Mouse (Mus musculus) kidney, embryonic 14.5 days (tissue): ENCODE results near the gene Lysmd2. TPM values are rescaled to one million over a fixed set of nuclear protein-coding genes. Genes with fewer than 3 reads are reported as not detected.
"Not testable (repeated sequence)": the region's sequence is repeated elsewhere in the genome, so short reads cannot be mapped to it uniquely, and the experiment has no call there.

Source experiments
- ATAC-seq: fragments of 200-750 bp; cut with Nextera tagmentation; 2 replicates; pipeline ENCODE4 v1.8.0; 2017; ENCODE audit warnings: moderate number of reproducible peaks, mild to moderate bottlenecking, moderate TSS enrichment, moderate library complexity; ENCODE audit not compliant: low FRiP score, low TSS enrichment
- H3K27ac ChIP-seq: fragments of 300-500 bp; sonication (generic); 2 replicates; pipeline ENCODE4 v1.5.1; 2014; ENCODE audit warnings: low read depth, mild to moderate bottlenecking, low read length, moderate library complexity, mixed read lengths
- H3K27me3 ChIP-seq: fragments of 300-500 bp; sonication (generic); 2 replicates; pipeline ENCODE4 v1.6.1; 2014; ENCODE audit warnings: mild to moderate bottlenecking, low read length; ENCODE audit not compliant: control insufficient read depth, insufficient read depth
- H3K36me3 ChIP-seq: fragments of 300-500 bp; sonication (generic); 2 replicates; pipeline ENCODE4 v1.6.1; 2014; ENCODE audit warnings: low read length, mixed read lengths; ENCODE audit not compliant: control insufficient read depth, insufficient read depth
- H3K4me1 ChIP-seq: fragments of 300-500 bp; sonication (generic); 2 replicates; pipeline ENCODE4 v1.6.1; 2014; ENCODE audit warnings: low read length, mixed read lengths; ENCODE audit not compliant: control insufficient read depth, insufficient read depth
- H3K4me2 ChIP-seq: fragments of 300-500 bp; sonication (generic); replicated peaks from 2 replicates; pipeline ENCODE4 v1.6.1; 2014; ENCODE audit warnings: low read depth, mild to moderate bottlenecking, low read length
- H3K4me3 ChIP-seq: fragments of 300-500 bp; sonication (generic); 2 replicates; pipeline ENCODE4 v1.5.1; 2014; ENCODE audit warnings: mild to moderate bottlenecking, low read length
- H3K9ac ChIP-seq: fragments of 300-500 bp; sonication (generic); 2 replicates; pipeline ENCODE4 v1.6.1; 2014; ENCODE audit warnings: low read depth, mild to moderate bottlenecking, low read length, moderate library complexity
- H3K9me3 ChIP-seq: fragments of 300-500 bp; sonication (generic); 2 replicates; pipeline ENCODE4 v1.6.1; 2016; ENCODE audit warnings: low read length; ENCODE audit not compliant: control insufficient read depth
- WGBS: fragments of 180-500 bp; shearing (Covaris S2); extraction: QIAGEN DNeasy Blood & Tissue Kit; methylation state at CpG from one replicate; pipeline ENCODE4 v1.1.7; 2014; 5-methylcytosine and 5-hydroxymethylcytosine counted together
- polyA plus RNA-seq: library from polyadenylated mRNA; unstranded; fragments of >200 nt; fragmentation: Nextera tagmentation; extraction: Ambion mirVana; gene quantifications from 2 replicates; pipeline ENCODE4 v1.2.1, GENCODE M21; 2014

The Lysmd2 gene
- polyA plus RNA-seq, 1 experiment from 2014 or later = 36.2 TPM

- Histone ChIP-seq H3K27ac (no peak overlapping the region), H3K4me3 (no peak overlapping the region), H3K36me3 (no peaks in the 10 kb centered on the region), H3K27me3 (no peaks in the 10 kb centered on the region), H3K9me3 (no peaks in the 10 kb centered on the region), H3K4me2 (no peak overlapping the region), H3K4me1 (no peaks in the 10 kb centered on the region), H3K9ac (no peak overlapping the region)
- ATAC-seq = peak; percentile 64; the same call in 1 of the 2 replicates
- WGBS = 22% methylated on average over 3 of the region's 3 CpGs
Observed at GRCm38 (mm10) chr9:75645405-75645804, 19.9 kb downstream of the Lysmd2 start.

GRCm38 (mm10) chr9:75653981-75654911, 28.7 kb downstream of the Lysmd2 start:
- H3K4me2 ChIP-seq = no peak overlapping the region
- H3K36me3 ChIP-seq = no peaks in the 10 kb centered on the region
- no peaks in the 10 kb centered on the region for H3K27me3 ChIP-seq
- peak; percentile 44; the same call in 1 of the 2 replicates for ATAC-seq
- no peak overlapping the region for H3K9ac ChIP-seq
- H3K9me3 ChIP-seq = no peaks in the 10 kb centered on the region
- 34% methylated on average over 12 of the region's 12 CpGs for WGBS
- H3K4me1 ChIP-seq = peaks cover 5% of the 10 kb centered on the region; the same call in 1 of the 2 replicates
- H3K27ac ChIP-seq = no peak overlapping the region
- no peak overlapping the region for H3K4me3 ChIP-seq

GRCm38 (mm10) chr9:75656456-75656855, 30.9 kb downstream of the Lysmd2 start:
- not testable (repeated sequence) for H3K4me3 ChIP-seq, H3K36me3 ChIP-seq, ATAC-seq, H3K27me3 ChIP-seq, H3K27ac ChIP-seq, H3K9me3 ChIP-seq, H3K4me2 ChIP-seq, H3K4me1 ChIP-seq, H3K9ac ChIP-seq
- 84% methylated on average over 3 of the region's 3 CpGs for WGBS

GRCm38 (mm10) chr9:75660917-75661316, 35.4 kb downstream of the Lysmd2 start:
- Histone ChIP-seq H3K9me3 (no peaks in the 10 kb centered on the region), H3K4me1 (no peaks in the 10 kb centered on the region), H3K27ac (no peak overlapping the region), H3K27me3 (no peaks in the 10 kb centered on the region), H3K36me3 (no peaks in the 10 kb centered on the region), H3K4me3 (no peak overlapping the region), H3K9ac (no peak overlapping the region), H3K4me2 (no peak overlapping the region)
- 90% methylated on average over 8 of the region's 8 CpGs for WGBS
- no peak for ATAC-seq

GRCm38 (mm10) chr9:75665364-75665763, 39.8 kb downstream of the Lysmd2 start:
- no peaks in the 10 kb centered on the region for H3K27me3 ChIP-seq
- H3K27ac ChIP-seq = no peak overlapping the region
- H3K4me3 ChIP-seq = no peak overlapping the region
- no peak for ATAC-seq
- H3K36me3 ChIP-seq = no peaks in the 10 kb centered on the region
- H3K4me1 ChIP-seq = no peaks in the 10 kb centered on the region
- H3K4me2 ChIP-seq = no peak overlapping the region
- no peak overlapping the region for H3K9ac ChIP-seq
- no peaks in the 10 kb centered on the region for H3K9me3 ChIP-seq
- whole genome bisulfite sequencing = 82% methylated on average over 6 of the region's 6 CpGs

GRCm38 (mm10) chr9:75666612-75667011, 41.1 kb downstream of the Lysmd2 start:
- no peak for ATAC-seq
- Histone ChIP-seq H3K9me3 (no peaks in the 10 kb centered on the region), H3K4me3 (no peak overlapping the region), H3K9ac (no peak overlapping the region), H3K4me2 (no peak overlapping the region), H3K36me3 (no peaks in the 10 kb centered on the region), H3K4me1 (no peaks in the 10 kb centered on the region), H3K27ac (no peak overlapping the region), H3K27me3 (no peaks in the 10 kb centered on the region)
- WGBS = 76% methylated on average over 5 of the region's 5 CpGs

GRCm38 (mm10) chr9:75672769-75673168, 47.2 kb downstream of the Lysmd2 start:
- H3K9ac ChIP-seq = no peak overlapping the region
- H3K9me3 ChIP-seq = no peaks in the 10 kb centered on the region
- ATAC-seq = no peak
- H3K4me1 ChIP-seq = no peaks in the 10 kb centered on the region
- no peak overlapping the region for H3K4me3 ChIP-seq
- H3K36me3 ChIP-seq = no peaks in the 10 kb centered on the region
- WGBS = 87% methylated on average over 6 of the region's 6 CpGs
- H3K27me3 ChIP-seq = no peaks in the 10 kb centered on the region
- H3K4me2 ChIP-seq = no peak overlapping the region
- H3K27ac ChIP-seq = no peak overlapping the region

GRCm38 (mm10) chr9:75676226-75676625, 50.7 kb downstream of the Lysmd2 start:
- Histone ChIP-seq H3K36me3 (no peaks in the 10 kb centered on the region), H3K9me3 (no peaks in the 10 kb centered on the region), H3K4me2 (no peak overlapping the region), H3K4me1 (no peaks in the 10 kb centered on the region), H3K4me3 (no peak overlapping the region), H3K27ac (no peak overlapping the region), H3K27me3 (no peaks in the 10 kb centered on the region), H3K9ac (no peak overlapping the region)
- WGBS = 78% methylated on average over 7 of the region's 7 CpGs
- ATAC-seq = no peak

- Histone ChIP-seq H3K27ac (no peak overlapping the region), H3K36me3 (no peaks in the 10 kb centered on the region), H3K27me3 (no peaks in the 10 kb centered on the region), H3K4me3 (no peak overlapping the region), H3K4me2 (no peak overlapping the region), H3K4me1 (no peaks in the 10 kb centered on the region), H3K9ac (no peak overlapping the region), H3K9me3 (no peaks in the 10 kb centered on the region)
- WGBS = 83% methylated on average over 7 of the region's 7 CpGs
- ATAC-seq = no peak
Observed at GRCm38 (mm10) chr9:75678341-75678740, 52.8 kb downstream of the Lysmd2 start.
